Mouse (Mus musculus): ENCODE measurements around the gene Gm28230. TPM values are rescaled to one million over a fixed set of nuclear protein-coding genes. Genes with fewer than 3 reads are reported as not detected.

Gm28230 gene
- polyA plus RNA-seq, 1 experiment from 2014 or later = not detected

DNA sequence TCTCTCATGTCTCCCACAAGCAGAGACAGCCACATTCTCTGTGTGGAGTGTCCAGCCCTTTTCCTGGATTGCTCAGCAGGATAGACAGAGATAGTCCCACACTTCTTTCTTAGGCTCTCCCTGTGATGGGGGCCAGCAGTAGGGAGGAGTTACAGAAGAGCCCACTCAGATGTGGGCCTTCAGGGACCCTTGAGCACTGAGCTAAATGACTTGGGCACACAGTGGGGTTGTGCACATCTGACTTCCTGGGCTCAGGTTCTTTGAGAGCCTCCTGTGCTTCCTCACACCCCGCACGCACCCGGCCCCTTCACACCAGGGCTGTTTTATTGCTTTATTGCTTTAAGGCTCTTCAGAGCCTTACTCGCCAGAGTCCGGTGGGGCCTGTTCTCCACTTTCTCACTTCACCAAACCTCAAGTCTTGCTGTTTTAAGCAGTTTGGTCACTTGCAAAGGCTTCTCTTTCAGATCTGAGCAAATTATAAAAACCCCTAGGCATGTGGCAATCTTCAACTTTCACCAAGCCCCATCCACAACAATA, 5.5 kb upstream of the Gm28230 start:
- Histone ChIP-seq H3K4me3 (ENCODE audit: low read depth, low read length) (no peak overlapping the region; the same call in 1 of the 2 replicates), H3K27ac (ENCODE audit: low read depth, low read length) (no peak overlapping the region), H3K4me2 (replicated peaks; ENCODE audit: low read depth) (no peak overlapping the region; the same call in 1 of the 2 replicates), H3K27me3 (replicated peaks; ENCODE audit: control insufficient read depth, insufficient read depth, low read length) (peaks cover 57% of the 10 kb centered on the region), H3K9me3 (ENCODE audit: control insufficient read depth) (no peaks in the 10 kb centered on the region), H3K9ac (ENCODE audit: low read depth, low read length) (no peak overlapping the region), H3K36me3 (ENCODE audit: control insufficient read depth, insufficient read depth) (no peaks in the 10 kb centered on the region), H3K4me1 (replicated peaks; ENCODE audit: control insufficient read depth, insufficient read depth, low read length) (no peaks in the 10 kb centered on the region)
- ATAC-seq = no peak
- TF ChIP-seq CTCF (IDR thresholded peaks at IDR 0.05; ENCODE audit: low read depth) = no peak
- 22% methylated on average over 5 of the region's 5 CpGs for WGBS

DNA sequence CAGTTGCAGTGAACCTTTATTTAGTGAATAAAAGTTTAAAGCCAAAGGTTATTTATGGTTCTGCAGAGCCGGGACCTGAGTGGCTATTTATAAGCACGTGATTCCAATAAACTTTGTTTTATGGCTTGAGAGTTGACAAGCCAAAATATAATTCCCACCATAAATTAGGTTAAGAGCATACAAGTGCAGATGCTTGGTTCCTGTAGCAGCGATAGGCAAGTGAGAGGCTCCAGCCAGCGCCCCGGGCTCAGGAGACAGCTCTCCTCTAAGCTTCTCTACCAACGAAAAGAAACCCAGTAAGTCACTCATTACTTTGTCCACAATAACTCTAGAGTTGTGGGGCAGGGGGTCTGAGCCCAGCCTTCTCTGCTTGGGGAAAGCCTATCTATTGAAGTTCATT, 4.6 kb upstream of the Gm28230 start:
- H3K4me3 ChIP-seq (ENCODE audit: low read depth, low read length) = no peak overlapping the region
- H3K9me3 ChIP-seq (ENCODE audit: control insufficient read depth) = no peaks in the 10 kb centered on the region
- no peaks in the 10 kb centered on the region for H3K36me3 ChIP-seq (ENCODE audit: control insufficient read depth, insufficient read depth)
- peak overlapping the region; percentile 17; the same call in 1 of the 2 replicates for H3K4me2 ChIP-seq (replicated peaks; ENCODE audit: low read depth)
- H3K27me3 ChIP-seq (replicated peaks; ENCODE audit: control insufficient read depth, insufficient read depth, low read length) = peaks cover 61% of the 10 kb centered on the region
- no peaks in the 10 kb centered on the region for H3K4me1 ChIP-seq (replicated peaks; ENCODE audit: control insufficient read depth, insufficient read depth, low read length)
- no peak; the same call in 1 of the 2 replicates for ATAC-seq
- no peak for TF ChIP-seq CTCF (IDR thresholded peaks at IDR 0.05; ENCODE audit: low read depth)
- no peak overlapping the region for H3K9ac ChIP-seq (ENCODE audit: low read depth, low read length)
- WGBS = 14% methylated on average over 6 of the region's 6 CpGs
- H3K27ac ChIP-seq (ENCODE audit: low read depth, low read length) = no peak overlapping the region

DNA sequence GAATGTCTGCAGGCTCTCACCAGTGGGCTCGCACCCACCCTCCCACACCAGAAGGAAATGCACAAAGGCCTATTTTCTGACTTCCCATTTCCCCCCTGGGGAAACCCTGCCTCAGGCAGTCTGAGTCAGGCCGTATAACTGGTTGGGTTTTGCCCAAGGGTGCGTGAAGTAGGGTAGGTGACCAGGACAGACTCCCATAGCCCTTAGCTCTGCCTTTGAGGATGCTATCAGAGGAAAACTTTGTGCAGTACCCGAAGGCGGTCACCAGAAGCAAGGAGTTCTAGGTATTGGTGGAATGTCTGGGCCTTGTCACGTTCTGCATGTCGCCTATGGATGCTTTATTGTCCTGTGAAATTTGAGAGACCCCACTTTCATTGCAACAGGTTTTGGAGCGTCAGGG, 3.6 kb upstream of the Gm28230 start:
- Histone ChIP-seq H3K9me3 (ENCODE audit: control insufficient read depth) (no peaks in the 10 kb centered on the region), H3K27me3 (replicated peaks; ENCODE audit: control insufficient read depth, insufficient read depth, low read length) (peaks cover 69% of the 10 kb centered on the region), H3K4me2 (replicated peaks; ENCODE audit: low read depth) (no peak overlapping the region), H3K9ac (ENCODE audit: low read depth, low read length) (no peak overlapping the region), H3K27ac (ENCODE audit: low read depth, low read length) (no peak overlapping the region), H3K4me3 (ENCODE audit: low read depth, low read length) (no peak overlapping the region), H3K4me1 (replicated peaks; ENCODE audit: control insufficient read depth, insufficient read depth, low read length) (no peaks in the 10 kb centered on the region), H3K36me3 (ENCODE audit: control insufficient read depth, insufficient read depth) (0 out of 2 replicates have a peak, but pooled peaks cover 3% of the 10 kb centered on the region)
- WGBS = 57% methylated on average over 8 of the region's 8 CpGs
- no peak for ATAC-seq
- no peak for TF ChIP-seq CTCF (IDR thresholded peaks at IDR 0.05; ENCODE audit: low read depth)

DNA sequence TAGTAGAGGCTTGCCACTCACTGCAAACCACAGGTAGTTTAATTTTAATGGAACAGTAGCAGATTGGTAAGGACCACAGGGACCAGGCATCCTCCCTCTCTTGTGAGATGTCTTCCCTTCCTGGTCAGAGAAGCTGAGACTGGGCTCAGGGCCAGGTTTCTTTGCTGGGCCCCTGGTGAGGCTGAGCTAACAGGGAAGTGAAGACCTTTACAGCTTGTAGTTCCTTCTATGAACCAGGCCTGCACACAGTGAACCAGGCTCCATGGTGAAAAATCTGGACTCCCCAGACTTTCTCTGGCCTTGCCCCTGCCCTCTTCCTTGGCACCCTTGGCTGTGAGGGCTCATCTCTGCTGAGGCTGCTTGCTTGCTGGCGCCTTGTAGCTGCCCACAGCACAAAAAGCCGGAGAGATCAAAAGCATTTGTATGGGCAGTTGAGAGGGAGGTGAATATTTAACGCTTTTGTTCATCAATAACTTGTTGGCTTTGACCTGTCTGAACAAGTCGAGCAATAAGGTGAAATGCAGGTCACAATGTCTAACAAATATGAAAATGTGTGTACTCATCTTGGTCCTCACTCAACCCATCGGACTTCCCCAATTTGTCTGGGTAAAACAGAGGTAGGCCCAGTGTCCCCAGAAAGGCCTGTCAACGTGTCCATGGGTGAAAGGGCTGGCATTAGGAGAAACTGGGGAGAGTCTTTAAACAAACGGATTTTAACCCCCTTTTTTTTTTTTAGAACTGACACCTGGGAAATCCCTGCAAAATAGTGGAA, 2.1 kb upstream of the Gm28230 start:
- Histone ChIP-seq H3K9ac (ENCODE audit: low read depth, low read length) (no peak overlapping the region), H3K9me3 (ENCODE audit: control insufficient read depth) (no peaks in the 10 kb centered on the region), H3K4me2 (replicated peaks; ENCODE audit: low read depth) (no peak overlapping the region), H3K36me3 (ENCODE audit: control insufficient read depth, insufficient read depth) (0 out of 2 replicates have a peak, but pooled peaks cover 6% of the 10 kb centered on the region), H3K4me3 (ENCODE audit: low read depth, low read length) (no peak overlapping the region), H3K27ac (ENCODE audit: low read depth, low read length) (no peak overlapping the region; the same call in 1 of the 2 replicates), H3K27me3 (replicated peaks; ENCODE audit: control insufficient read depth, insufficient read depth, low read length) (peaks cover 77% of the 10 kb centered on the region), H3K4me1 (replicated peaks; ENCODE audit: control insufficient read depth, insufficient read depth, low read length) (no peaks in the 10 kb centered on the region)
- 46% methylated on average over 7 of the region's 7 CpGs for WGBS
- no peak for TF ChIP-seq CTCF (IDR thresholded peaks at IDR 0.05; ENCODE audit: low read depth)
- peak; percentile 52 for ATAC-seq

DNA sequence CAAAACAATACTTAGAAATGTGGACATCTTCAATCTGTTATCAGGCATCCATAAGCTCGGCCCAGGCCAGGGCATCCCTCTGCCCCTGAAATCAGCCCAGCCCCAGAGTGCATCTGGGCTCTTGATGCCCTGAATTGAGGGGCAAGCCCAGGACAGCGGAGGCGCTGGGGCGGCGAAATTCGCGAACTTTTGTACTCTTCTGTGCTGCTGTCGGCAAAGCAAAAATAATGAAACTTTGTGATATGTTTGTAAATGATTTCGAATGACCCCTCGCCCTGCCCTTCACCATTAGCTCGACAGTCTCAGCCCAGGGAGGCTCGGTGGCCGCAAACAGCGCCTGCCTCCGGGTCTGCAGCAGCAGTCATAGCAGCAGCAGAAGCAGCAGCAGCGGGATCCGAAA, 1.4 kb upstream of the Gm28230 start:
- Histone ChIP-seq H3K27ac (ENCODE audit: low read depth, low read length) (no peak overlapping the region), H3K4me3 (ENCODE audit: low read depth, low read length) (no peak overlapping the region), H3K9ac (ENCODE audit: low read depth, low read length) (no peak overlapping the region), H3K4me1 (replicated peaks; ENCODE audit: control insufficient read depth, insufficient read depth, low read length) (no peaks in the 10 kb centered on the region), H3K27me3 (replicated peaks; ENCODE audit: control insufficient read depth, insufficient read depth, low read length) (peaks cover 82% of the 10 kb centered on the region), H3K9me3 (ENCODE audit: control insufficient read depth) (no peaks in the 10 kb centered on the region), H3K4me2 (replicated peaks; ENCODE audit: low read depth) (no peak overlapping the region), H3K36me3 (ENCODE audit: control insufficient read depth, insufficient read depth) (0 out of 2 replicates have a peak, but pooled peaks cover 6% of the 10 kb centered on the region)
- ATAC-seq = no peak
- no peak for TF ChIP-seq CTCF (IDR thresholded peaks at IDR 0.05; ENCODE audit: low read depth)
- WGBS = 41% methylated on average over 17 of the region's 17 CpGs

DNA sequence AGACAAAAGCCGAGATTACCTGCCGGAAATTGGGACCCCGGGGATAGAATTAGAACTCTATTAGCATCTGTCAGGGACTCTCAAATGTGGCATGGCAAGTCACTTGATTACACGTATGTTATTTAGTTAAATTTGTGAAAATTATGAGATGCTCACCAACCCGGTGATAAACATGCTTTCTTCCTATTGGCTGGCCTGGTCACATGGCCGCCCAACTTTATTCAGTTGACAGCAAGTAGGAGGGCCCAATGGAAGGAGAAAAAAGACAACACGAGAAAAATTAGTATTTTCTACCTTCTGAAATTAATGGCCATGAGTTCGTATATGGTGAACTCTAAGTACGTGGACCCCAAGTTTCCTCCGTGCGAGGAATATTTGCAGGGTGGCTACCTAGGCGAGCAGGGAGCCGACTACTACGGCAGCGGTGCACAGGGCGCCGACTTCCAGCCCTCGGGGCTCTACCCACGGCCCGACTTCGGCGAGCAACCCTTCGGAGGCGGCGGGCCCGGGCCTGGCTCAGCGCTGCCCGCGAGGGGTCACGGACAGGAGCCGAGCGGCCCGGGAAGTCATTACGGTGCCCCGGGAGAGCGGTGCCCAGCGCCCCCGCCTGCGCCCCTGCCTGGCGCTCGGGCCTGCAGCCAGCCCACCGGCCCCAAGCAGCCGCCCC, 578 bp downstream of the Gm28230 start:
- TF ChIP-seq CTCF (IDR thresholded peaks at IDR 0.05; ENCODE audit: low read depth) = no peak
- Histone ChIP-seq H3K36me3 (ENCODE audit: control insufficient read depth, insufficient read depth) (0 out of 2 replicates have a peak, but pooled peaks cover 6% of the 10 kb centered on the region), H3K9me3 (ENCODE audit: control insufficient read depth) (no peaks in the 10 kb centered on the region), H3K4me1 (replicated peaks; ENCODE audit: control insufficient read depth, insufficient read depth, low read length) (no peaks in the 10 kb centered on the region), H3K9ac (ENCODE audit: low read depth, low read length) (no peak overlapping the region), H3K4me2 (replicated peaks; ENCODE audit: low read depth) (peak overlapping the region; percentile 13; the same call in 1 of the 2 replicates), H3K4me3 (ENCODE audit: low read depth, low read length) (peak overlapping the region; percentile 21), H3K27ac (ENCODE audit: low read depth, low read length) (no peak overlapping the region), H3K27me3 (replicated peaks; ENCODE audit: control insufficient read depth, insufficient read depth, low read length) (peaks cover 87% of the 10 kb centered on the region)
- no peak for ATAC-seq
- WGBS = 26% methylated on average over 42 of the region's 43 CpGs
